Mouse (Mus musculus): ENCODE results near the gene Spsb1.

The Spsb1 gene

DNA sequence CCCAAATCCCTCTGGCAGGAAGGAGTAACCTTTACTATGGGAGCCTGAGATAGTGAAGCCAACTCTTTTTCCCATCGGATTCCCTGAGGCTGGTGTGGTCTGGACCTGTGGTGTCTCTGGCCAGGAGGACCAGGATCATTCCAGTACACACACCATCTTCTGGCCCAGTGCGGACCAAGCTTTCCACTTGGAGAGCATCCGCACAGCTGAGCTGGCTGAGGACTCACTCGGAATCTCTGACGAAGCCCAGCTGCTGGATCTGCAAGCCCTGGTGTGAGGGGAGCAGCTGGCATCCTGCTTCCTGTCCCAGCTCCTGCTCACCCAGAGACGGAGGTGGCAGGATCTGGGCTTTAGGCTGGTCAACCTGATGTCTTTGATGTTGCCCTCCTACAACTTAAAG, 78.1 kb downstream of the Spsb1 start:
- TF ChIP-seq GATA4 (IDR thresholded peaks at IDR 0.05; ENCODE audit: insufficient replicate concordance, low read length): no peak

DNA sequence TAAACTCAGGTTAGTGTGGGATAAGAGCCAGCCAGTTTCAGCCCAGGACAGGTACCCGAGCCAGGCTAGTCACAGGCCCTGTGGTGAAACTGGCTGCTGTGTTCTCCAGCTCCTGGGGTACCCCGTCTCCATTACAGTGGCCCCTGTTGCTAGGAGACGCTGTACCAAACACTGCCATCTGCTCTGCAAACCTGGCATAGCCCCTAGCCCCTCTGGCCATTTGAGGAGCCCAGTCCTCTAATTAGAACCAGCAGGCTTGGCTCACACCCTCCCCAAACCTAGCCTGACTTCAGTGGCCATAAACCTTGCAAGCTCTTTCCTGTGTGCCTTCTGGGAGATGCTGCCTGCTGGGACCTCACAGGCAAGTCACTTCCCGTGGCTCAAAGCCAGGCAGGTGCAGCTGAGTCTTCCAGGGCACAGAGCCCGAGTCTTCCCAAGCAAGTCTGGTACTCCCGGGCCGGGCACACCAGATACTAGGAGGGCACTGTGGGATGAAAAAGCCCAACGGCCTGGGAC, 78.8 kb downstream of the Spsb1 start:
- TF ChIP-seq GATA4 (IDR thresholded peaks at IDR 0.05; ENCODE audit: insufficient replicate concordance, low read length): no peak

DNA sequence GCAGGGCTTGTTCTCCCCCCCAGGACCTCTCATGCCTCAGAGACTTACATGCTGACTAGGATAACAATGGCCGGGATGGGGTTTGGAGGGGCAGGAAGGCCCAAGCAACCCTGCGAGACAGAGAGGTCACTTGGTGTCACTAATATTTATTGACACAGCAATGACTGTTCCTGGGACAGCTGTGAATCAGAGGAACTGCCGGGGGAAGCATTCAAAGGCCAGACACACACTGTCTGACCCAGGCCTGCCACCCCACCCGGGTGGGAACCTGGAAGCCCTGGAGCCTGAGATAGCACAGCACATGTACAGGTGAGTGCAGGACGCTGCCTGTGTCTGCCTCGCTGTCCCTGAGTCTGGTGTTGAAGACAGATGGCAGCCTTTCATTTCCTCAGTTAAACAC, 79.5 kb downstream of the Spsb1 start:
- TF ChIP-seq GATA4 (IDR thresholded peaks at IDR 0.05; ENCODE audit: insufficient replicate concordance, low read length): peak; percentile 56; the same call in 1 of the 2 replicates

DNA sequence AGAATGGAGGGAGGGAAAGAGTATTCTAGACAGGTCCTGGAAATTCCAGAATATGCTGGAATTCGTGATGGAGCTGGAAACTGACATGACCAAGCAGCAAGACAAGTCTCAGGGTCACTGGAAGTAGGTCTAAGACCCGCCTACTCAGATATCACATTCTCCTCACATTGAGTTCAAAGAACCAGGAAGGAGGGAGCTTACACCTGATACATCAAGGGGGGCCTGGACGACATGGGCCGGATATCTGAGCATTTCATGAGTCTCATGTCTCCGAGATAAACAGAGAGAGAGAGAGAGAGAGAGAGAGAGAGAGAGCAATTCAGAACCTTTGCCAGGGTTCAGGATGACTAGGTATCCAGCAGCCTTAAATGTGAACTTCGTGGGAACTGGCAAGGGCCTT, 82.6 kb downstream of the Spsb1 start:
- no peak for TF ChIP-seq GATA4 (IDR thresholded peaks at IDR 0.05; ENCODE audit: insufficient replicate concordance, low read length)

DNA sequence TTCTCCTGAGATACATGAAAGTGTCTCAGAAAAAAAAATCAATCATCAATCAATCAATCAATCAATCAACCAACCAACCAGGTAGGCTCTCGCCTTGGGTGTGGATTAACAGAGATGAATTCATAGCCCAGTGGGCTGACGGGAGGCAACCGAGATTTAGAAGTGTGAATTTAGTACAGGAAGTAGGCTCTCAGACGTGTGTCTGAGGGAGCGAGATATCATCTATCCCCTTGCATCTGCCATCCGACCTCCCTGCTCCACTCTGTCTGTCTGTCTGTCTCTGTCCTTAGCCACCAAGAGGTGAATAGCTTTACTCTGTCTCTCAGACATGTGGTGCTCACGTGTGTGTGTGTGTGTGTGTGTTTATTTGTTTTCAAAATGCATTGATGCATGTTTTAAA, 83.3 kb downstream of the Spsb1 start:
- no peak for TF ChIP-seq GATA4 (IDR thresholded peaks at IDR 0.05; ENCODE audit: insufficient replicate concordance, low read length)

DNA sequence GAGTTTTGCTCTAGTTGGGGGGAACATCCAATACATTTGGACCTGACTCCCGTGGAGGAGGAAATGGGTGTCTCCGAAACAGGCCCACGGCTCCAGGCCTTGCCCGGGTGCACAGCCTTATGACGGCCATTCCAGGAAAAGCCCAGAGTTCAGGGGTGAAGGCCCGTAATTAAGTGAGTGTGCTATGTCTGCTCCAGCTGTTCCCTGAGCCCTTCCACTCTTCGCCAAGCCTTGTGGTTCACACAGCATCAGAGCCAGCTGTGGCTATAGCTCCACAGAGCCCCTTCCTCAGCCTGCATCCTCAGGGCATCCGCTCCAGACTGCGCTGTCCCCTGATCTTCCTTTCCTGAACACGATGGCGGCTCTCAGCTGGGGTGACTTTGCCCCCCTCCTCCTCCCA, 83.8 kb downstream of the Spsb1 start:
- no peak for TF ChIP-seq GATA4 (IDR thresholded peaks at IDR 0.05; ENCODE audit: insufficient replicate concordance, low read length)

DNA sequence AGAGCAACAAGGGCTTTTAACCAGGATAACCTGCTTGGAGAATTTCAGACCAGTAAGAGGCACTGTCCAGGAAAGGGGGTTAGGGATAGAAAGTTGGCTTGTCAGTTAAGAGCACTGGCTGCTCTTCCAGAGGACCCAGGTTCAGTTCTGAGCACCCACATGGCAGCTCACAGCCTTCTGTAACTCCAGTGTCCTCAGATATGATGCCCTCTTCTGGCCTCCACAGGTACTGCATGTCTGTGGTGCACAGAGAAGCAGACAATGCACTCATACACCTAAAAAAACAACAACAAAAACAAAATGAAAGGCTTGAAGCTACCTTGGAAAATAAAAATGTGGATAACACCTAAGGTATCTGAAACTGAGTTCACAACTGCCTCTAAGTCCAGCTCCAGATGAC, 84.4 kb downstream of the Spsb1 start:
- no peak for TF ChIP-seq GATA4 (IDR thresholded peaks at IDR 0.05; ENCODE audit: insufficient replicate concordance, low read length)

DNA sequence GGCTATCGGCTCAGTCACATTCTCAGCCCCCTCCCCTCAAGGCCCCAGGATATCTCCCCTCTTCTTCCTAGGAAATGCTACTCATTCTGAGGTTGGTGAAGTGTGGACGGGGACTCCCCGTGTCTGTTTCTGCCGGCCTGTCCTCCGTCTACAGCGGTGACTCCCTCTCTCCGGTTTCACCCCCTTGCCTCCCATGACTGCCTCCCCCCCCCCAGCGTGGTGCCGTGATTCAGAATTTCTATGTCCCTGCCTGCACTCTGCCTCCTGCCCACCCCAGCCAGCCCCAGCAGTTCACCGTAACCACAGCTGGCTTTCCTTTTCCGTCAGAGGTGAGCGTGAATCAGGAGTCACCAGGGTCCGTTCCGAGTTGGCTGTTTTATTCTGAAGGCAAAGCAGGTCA, 86.1 kb downstream of the Spsb1 start:
- no peak for TF ChIP-seq GATA4 (IDR thresholded peaks at IDR 0.05; ENCODE audit: insufficient replicate concordance, low read length)

DNA sequence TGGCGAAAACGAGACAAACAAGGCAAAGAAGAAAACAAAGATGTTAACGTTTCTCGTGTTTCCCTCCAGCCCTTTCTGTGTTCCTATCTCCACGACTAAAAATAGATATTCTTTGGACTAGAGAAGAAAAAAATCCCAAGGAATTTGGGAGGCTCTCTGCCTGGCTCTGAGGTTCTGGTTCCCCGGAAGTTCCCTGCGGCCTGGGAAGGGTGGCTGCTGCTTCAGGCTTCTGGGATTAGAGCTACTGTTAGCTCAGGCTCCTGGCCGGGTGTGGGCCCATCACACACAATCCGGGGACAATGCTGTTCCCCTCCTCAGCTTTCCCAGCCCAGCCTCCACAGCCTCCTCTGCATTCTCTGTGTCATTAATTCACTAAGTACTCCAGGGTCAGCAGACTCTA, 86.8 kb downstream of the Spsb1 start:
- TF ChIP-seq GATA4 (IDR thresholded peaks at IDR 0.05; ENCODE audit: insufficient replicate concordance, low read length): 0 out of 2 replicates have a peak, but pooled peaks have one; percentile 8

DNA sequence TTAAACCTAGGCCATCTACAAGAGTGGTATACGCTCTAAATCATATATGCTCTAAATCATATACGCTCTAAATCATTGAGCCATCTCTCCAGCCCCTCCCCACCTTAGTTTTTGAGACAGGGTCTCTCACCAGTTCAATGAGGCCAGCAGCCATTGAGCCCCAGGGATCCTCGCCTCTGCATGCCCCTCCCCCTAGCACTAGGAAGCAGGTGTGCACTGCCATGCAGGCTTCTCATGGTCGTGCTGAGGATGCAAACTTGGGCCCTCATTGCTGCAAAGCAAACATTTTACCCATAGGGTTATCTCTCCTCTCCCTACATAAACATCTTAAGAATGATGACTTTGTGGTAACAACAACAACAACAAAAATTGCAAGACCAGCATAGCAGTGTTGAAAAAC, 87.5 kb downstream of the Spsb1 start:
- no peak for TF ChIP-seq GATA4 (IDR thresholded peaks at IDR 0.05; ENCODE audit: insufficient replicate concordance, low read length)

DNA sequence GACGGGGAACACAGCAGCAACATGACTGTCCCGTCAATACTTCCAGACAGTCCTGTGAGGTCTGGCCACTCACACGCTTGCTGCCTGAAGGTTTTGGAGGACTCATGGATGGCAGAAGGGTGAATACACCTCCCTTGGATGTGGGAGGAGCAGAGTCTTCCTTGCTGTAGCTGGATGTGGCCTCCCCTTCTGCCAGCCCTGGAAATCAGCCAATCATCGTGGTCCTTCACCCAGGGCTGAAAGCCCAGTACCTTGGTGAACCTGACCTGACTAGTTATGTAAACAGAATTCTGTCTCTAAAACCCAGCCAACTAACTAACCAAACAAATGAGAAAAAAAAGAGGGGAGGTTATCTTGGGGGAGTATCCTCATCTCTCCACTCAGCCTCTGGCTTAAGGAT, 90.4 kb downstream of the Spsb1 start:
- TF ChIP-seq GATA4 (IDR thresholded peaks at IDR 0.05; ENCODE audit: insufficient replicate concordance, low read length): no peak

DNA sequence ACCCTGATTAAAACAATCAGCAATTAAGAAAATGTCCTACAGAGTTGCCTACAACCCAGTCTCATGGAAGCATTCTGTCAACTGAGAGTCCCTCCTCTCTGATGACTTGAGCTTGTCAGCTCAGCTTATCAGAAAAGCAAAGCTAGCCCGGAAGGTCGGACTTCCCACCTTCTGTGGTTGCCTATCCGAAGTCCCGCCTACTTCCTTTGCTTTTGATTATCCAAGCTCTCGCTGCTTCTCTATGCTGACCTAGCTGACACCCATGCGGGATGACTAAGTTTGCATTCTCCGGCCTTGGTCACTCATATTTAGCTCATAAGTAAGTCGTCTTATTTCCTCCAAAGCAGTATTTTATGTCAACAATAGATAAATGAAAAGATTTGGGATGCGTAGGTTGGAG, 91.3 kb downstream of the Spsb1 start:
- TF ChIP-seq GATA4 (IDR thresholded peaks at IDR 0.05; ENCODE audit: insufficient replicate concordance, low read length): peak; percentile 80

DNA sequence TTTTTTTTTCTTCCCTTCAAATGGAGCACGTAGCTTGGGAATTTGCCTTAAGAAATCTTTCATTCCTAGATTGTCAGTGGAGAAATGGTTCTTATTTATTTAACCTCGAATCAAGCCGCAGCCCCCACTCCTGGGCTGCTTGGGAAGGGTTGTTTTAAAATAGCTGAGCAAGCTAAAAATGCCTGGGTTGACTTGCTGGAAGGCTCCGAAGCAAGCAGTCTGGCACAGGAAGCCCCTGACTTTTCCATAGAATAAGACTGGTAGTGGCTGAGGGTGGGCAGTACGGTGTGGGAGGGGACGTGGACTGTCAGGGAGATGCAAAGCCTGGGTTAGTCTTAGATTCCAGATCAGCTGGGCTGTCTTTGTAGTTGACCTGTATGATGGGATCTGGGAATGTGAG, 94.5 kb downstream of the Spsb1 start:
- no peak for TF ChIP-seq GATA4 (IDR thresholded peaks at IDR 0.05; ENCODE audit: insufficient replicate concordance, low read length)

DNA sequence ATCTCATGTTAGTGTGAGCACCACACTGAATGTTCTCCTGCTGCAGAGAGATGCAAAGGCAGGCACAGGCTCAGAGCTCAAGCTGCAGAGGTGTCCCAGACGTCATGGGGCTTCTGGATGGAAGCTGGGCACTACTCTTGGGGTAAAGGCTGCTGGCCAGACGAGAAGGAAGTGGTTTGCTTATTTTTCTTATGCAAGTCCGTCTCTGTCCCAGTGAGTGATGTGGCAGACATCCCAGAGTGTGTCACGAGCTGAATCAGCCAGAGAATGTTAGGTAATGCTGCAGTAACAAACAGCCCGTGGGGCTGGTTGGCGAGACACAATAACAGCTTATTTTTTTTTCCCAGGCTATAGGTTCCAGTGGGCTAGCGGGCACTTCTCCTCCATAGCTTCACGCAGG, 96.3 kb downstream of the Spsb1 start:
- TF ChIP-seq GATA4 (IDR thresholded peaks at IDR 0.05; ENCODE audit: insufficient replicate concordance, low read length): no peak

DNA sequence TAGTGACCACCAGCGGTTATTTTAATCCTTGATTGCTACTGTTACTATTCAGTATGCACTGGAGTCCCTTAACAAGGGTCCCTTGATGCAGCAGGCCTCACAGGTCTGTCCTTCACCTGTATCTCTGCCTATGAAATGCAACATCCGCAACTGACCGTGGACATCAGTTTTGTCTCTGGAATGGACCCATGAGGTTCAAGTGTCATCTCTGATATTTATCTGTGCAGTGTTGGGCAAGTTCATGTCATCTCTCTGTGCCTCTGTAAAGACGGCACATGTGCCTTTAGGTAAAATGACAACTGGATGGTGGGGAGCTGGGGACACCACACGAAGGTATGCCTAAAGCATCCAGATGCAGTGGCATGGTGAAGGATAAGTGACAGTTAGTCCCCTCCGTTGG, 96.7 kb downstream of the Spsb1 start:
- TF ChIP-seq GATA4 (IDR thresholded peaks at IDR 0.05; ENCODE audit: insufficient replicate concordance, low read length): no peak

DNA sequence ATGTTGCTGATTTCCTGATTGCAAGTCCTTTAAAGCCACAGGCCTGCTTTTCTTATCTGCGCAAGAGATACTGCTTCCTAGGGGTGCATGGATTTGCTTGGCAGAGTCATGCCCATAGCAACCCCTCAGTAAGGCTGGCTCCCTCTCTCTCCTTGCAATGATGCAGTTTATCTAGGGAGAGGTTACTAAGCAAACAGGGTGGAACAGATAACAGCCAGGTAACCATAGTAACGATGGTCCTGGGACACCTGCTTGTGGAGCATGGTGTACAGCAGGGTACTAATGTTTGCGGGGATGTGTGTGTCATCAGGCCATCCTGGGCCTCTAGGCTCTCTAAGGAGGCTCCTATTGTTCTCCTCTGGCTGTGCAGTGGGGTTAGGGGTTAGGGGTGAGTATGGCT, 97.2 kb downstream of the Spsb1 start:
- no peak for TF ChIP-seq GATA4 (IDR thresholded peaks at IDR 0.05; ENCODE audit: insufficient replicate concordance, low read length)

DNA sequence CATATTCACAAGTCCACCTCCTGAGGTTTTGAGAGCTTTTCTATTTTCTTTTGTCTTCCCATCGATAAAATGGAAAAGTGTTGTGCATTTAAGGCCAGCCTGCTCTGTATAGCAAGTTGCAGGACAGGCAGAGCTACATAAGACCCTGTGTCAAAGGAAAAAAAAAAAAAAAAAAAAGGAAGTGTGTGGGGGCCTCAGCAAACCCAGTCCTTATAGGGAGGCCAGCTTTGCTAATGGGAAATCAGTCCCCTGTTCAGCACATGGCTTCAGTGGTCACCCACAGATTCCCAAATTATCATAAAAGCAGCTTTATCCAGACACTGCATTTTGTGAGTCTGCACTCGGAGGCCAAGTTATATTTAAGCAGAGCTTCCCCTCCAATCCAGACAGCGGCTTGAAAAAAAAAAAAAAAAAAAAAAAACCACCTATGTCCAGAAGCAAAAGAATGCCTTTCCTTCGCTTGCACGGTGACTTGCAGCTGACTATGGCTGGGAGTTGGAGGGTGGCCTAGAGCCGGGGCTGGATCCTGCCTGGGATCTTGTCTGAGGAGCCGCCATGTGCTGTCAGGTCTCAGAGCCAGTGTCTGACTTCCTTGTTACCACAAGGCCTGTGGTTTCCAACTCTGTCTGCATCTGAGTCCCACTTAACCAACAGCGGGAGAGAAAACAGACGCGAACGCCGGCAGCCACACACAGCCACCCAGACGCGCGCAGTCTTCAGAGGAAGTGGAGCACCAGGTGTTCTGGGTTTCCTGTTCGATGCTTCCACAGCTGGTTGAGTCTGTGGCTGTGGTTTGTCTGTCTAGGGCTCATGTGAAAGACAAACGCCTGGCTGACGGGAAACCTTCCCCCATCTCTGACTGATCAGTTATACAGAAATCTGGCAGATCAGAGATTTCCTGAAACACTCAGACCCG, 98.7 kb downstream of the Spsb1 start:
- no peak for TF ChIP-seq GATA4 (IDR thresholded peaks at IDR 0.05; ENCODE audit: insufficient replicate concordance, low read length)
